Mouse (Mus musculus) lung, embryonic 16.5 days (tissue): ENCODE measurements at regions not wholly inside any gene's neighbourhood (a gene's known extent, or its start where the extent isn't known, plus 50 kb on each side); places are given as distances from the start of the nearest gene placed in this dataset.

ENCODE experiments used
- ATAC-seq: fragments of 200-750 bp; cut with Nextera tagmentation; 2 replicates; pipeline ENCODE4 v1.8.0; 2017; ENCODE audit warnings: low read depth, mild to moderate bottlenecking, moderate library complexity
- H3K27ac ChIP-seq: fragments of 300-500 bp; sonication (generic); 2 replicates; pipeline ENCODE4 v1.5.1; 2014; ENCODE audit warnings: mild to moderate bottlenecking, control low read depth, low read length
- H3K27me3 ChIP-seq: fragments of 300-500 bp; sonication (generic); 2 replicates; pipeline ENCODE4 v1.6.1; 2014; ENCODE audit warnings: low read depth, low read length, mixed read lengths; ENCODE audit not compliant: control insufficient read depth, insufficient read depth
- H3K36me3 ChIP-seq: fragments of 300-500 bp; sonication (generic); 2 replicates; pipeline ENCODE4 v1.6.1; 2014; ENCODE audit warnings: low read length; ENCODE audit not compliant: control insufficient read depth, insufficient read depth
- H3K4me1 ChIP-seq: fragments of 300-500 bp; sonication (generic); replicated peaks from 2 replicates; pipeline ENCODE4 v1.6.1; 2014; ENCODE audit warnings: low read length, mixed read lengths; ENCODE audit not compliant: control insufficient read depth, insufficient read depth
- H3K4me2 ChIP-seq: fragments of 300-500 bp; sonication (generic); 2 replicates; pipeline ENCODE4 v1.6.1; 2014; ENCODE audit warnings: low read depth, low read length, control low read depth
- H3K4me3 ChIP-seq: fragments of 300-500 bp; sonication (generic); 2 replicates; pipeline ENCODE4 v1.5.1; 2014; ENCODE audit warnings: mild to moderate bottlenecking, low read length, control low read depth
- H3K9ac ChIP-seq: fragments of 300-500 bp; sonication (generic); 2 replicates; pipeline ENCODE4 v1.6.1; 2014; ENCODE audit warnings: low read length, control low read depth
- H3K9me3 ChIP-seq: fragments of 300-500 bp; sonication (generic); 2 replicates; pipeline ENCODE4 v1.6.1; 2016; ENCODE audit warnings: low read length; ENCODE audit not compliant: control insufficient read depth
- WGBS: fragments of 180-500 bp; shearing (Covaris S2); extraction: QIAGEN DNeasy Blood & Tissue Kit; methylation state at CpG from one replicate; pipeline ENCODE4 v1.1.7; 2014; 5-methylcytosine and 5-hydroxymethylcytosine counted together

DNA sequence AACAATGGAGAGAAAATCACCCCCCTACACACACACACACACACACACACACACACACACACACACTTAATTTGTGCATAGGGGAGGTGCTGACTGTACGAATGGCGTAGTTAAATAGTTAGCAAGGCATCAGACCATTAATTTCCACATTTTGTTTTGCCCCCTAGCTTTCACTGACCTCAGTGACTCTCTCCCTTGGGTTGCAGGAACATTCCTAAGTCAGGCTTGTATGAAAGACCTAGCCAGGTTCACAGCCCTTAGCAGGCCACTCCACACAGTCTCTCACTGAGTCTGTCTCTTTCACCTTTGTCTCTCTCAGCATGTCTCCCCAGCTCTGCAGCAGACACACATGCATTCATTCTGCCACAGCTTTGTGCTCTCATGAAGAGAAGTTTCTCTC lies 101.6 kb upstream of the Bank1 start:
- WGBS, result 87% methylated on average over 2 of the region's 2 CpGs
- no peaks in the 10 kb centered on the region for H3K27me3 ChIP-seq
- ATAC-seq, result no peak
- H3K4me3 ChIP-seq, result no peak overlapping the region
- H3K4me1 ChIP-seq, result no peaks in the 10 kb centered on the region
- H3K27ac ChIP-seq, result no peak overlapping the region
- no peak overlapping the region for H3K4me2 ChIP-seq
- no peaks in the 10 kb centered on the region for H3K36me3 ChIP-seq
- no peak overlapping the region for H3K9ac ChIP-seq
- no peaks in the 10 kb centered on the region for H3K9me3 ChIP-seq

DNA sequence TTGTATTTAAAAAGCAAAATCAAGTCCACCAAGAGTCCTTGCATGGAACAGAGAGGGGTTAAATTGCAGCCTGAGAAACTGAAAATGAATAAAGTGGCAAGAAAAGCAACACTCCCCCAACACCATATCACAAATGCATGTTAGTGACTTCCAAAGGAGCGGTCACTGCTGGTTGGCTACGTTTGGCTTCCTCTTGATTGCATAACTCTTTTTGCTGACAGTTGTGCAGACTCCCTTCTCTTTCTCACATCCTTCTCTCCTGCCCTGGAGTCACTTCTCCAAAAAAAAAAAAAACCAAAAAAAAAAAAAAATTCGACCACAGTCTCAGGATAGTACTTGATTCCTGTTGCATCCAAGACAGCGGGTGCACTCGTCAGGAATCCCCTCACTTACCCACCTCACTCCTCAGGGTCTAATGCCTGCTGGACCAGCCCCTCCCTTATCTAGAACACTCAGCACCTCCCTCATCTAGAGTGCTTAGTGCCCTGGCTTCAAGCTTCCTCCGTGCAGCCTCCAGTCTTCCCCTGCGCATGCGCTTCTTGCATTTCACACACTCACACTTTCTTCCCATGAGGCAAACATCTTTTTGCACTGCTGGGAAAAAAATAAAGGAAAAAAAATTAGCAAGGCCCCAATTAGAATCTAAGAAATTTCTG lies 100.8 kb upstream of the Bank1 start:
- WGBS, result 40% methylated on average over 8 of the region's 8 CpGs
- Histone ChIP-seq H3K4me1 (no peaks in the 10 kb centered on the region), H3K27ac (no peak overlapping the region), H3K4me2 (no peak overlapping the region), H3K36me3 (no peaks in the 10 kb centered on the region), H3K9me3 (no peaks in the 10 kb centered on the region), H3K27me3 (no peaks in the 10 kb centered on the region), H3K9ac (no peak overlapping the region), H3K4me3 (no peak overlapping the region)
- ATAC-seq, result peak; percentile 71

DNA sequence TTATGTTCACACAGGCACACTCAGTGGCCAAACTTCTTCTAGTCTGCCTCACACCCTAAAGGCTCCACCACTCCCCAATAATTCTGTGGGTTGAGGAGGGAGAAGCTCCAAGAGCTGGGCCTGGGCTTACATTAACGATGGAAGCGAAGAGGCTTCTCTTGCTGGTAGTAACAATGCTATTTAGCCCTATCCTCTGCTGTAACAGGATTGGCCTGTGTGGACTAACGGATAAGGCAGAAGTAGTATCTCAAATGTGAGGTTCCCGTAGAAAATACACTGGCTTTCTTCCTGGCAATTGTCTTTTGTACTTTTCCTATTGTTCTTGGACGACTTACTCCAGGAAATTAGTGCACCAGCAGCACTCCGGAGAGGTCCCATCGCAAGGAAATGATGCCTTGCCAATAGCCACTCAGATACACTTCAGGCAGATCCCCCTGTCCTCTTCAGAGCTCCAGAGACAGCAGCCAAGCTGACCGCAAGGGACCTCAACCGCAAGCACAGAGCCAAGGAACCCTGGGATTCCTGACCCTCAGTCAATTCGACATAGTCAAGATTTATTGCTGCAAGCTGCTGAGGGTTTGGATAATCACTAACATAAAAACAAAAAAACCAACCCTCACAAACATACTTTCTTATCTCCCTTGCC lies 96.2 kb upstream of the Bank1 start:
- H3K4me1 ChIP-seq, result no peaks in the 10 kb centered on the region
- WGBS, result 75% methylated on average over 10 of the region's 10 CpGs
- H3K9me3 ChIP-seq, result no peaks in the 10 kb centered on the region
- H3K27ac ChIP-seq, result no peak overlapping the region
- no peaks in the 10 kb centered on the region for H3K36me3 ChIP-seq
- H3K9ac ChIP-seq, result no peak overlapping the region
- H3K27me3 ChIP-seq, result no peaks in the 10 kb centered on the region
- no peak overlapping the region for H3K4me3 ChIP-seq
- ATAC-seq, result no peak
- no peak overlapping the region for H3K4me2 ChIP-seq

DNA sequence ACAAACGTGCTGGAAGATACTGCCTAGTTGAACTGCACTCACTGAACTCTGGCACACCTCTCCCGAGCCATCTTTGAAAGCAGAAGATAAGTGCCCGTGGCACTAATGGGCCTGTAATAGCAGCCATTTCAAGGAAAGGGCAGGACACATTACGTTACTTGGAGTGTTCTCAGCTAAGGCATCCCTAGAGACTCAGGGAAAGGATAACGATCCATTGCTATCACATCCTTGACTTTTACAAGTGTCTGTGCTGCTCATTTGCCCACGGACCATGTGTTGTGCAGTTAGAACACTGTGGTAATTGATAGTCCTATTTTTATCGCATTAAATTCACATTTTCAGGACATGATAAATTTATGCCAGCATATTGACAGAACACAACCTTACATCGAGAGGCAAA lies 79.7 kb upstream of the Bank1 start:
- Histone ChIP-seq H3K4me3 (no peak overlapping the region), H3K9me3 (no peaks in the 10 kb centered on the region), H3K27me3 (no peaks in the 10 kb centered on the region), H3K4me2 (no peak overlapping the region), H3K4me1 (no peaks in the 10 kb centered on the region), H3K9ac (no peak overlapping the region), H3K36me3 (no peaks in the 10 kb centered on the region), H3K27ac (no peak overlapping the region)
- no peak for ATAC-seq
- WGBS, result 68% methylated on average over 8 of the region's 8 CpGs

DNA sequence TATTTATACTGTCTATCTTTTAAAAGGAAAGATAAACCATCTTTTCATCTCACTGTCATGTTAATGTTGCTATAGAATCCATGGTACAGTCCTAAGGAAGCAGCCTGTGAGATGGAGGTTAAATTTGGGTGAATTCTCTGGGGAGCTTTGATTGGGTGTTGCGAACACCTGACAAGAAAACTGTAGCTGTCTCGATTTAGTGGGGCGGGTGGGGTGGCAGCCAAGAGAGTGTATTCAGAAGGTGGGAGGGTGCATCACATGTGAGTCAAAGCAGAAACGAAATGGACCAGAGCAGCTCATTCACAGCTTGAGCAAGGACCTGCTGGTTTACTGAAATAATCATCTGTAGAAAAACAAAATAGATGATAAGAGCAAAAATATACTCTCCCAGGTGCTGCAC lies 57.4 kb upstream of the Bank1 start:
- no peak overlapping the region for H3K27ac ChIP-seq
- no peaks in the 10 kb centered on the region for H3K36me3 ChIP-seq
- H3K4me2 ChIP-seq, result no peak overlapping the region
- 50% methylated on average over 4 of the region's 4 CpGs for WGBS
- no peaks in the 10 kb centered on the region for H3K9me3 ChIP-seq
- H3K9ac ChIP-seq, result no peak overlapping the region
- no peaks in the 10 kb centered on the region for H3K4me1 ChIP-seq
- H3K4me3 ChIP-seq, result no peak overlapping the region
- H3K27me3 ChIP-seq, result no peaks in the 10 kb centered on the region
- no peak for ATAC-seq

DNA sequence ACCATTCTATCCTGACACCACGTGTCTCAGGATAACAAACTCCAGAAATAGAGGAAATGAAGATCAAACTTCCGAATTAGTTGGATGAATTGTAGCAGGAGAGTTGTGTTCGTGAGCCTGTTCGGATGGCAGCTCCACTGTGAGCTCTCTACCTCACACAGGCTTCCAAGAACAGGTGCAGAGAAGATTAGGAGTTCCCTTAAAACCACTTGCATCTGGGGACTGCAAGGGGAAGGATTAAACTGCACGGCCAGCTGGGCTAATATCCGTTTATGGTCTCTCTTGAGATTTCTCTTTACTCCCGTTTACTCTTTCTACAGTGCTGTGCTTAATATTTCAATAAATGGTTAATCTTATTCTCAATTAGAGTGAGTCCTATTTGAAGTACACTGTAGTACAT lies 54.8 kb upstream of the Bank1 start:
- Histone ChIP-seq H3K27ac (no peak overlapping the region), H3K4me1 (no peaks in the 10 kb centered on the region), H3K9ac (no peak overlapping the region), H3K9me3 (no peaks in the 10 kb centered on the region), H3K27me3 (no peaks in the 10 kb centered on the region), H3K4me3 (no peak overlapping the region), H3K4me2 (no peak overlapping the region), H3K36me3 (no peaks in the 10 kb centered on the region)
- 56% methylated on average over 7 of the region's 7 CpGs for WGBS
- no peak for ATAC-seq

DNA sequence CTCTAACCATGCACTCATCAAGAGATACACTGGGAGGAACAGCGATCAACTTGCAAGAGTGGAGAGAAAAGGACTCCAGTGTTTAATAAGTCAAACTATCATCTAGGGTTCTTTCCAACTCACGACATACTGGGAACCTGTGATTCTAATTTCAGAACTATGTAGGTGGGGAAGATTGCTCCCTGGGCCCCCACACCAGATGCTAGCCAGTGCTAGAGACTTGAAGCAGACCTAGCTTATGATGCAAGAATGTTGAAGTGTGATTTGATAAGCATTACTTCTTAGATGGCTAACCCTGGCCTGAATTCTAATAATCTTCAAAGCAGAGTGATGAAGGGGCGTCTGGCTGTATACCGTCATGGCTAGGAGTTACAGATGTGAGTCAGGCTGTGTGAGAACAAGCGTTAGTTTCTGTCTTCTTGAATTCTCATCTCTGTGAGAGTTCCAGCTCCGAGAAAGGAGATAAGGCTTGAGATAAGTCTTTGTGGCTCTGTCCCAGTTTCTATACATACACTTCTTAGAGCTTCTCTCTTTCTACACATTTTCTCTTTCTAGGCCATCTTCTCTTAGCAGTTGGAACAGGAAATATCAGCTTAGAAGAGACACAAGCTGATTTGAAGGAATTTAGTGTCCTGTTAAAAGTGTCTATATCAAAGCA lies 54.0 kb upstream of the Bank1 start:
- H3K27me3 ChIP-seq, result no peaks in the 10 kb centered on the region
- no peak overlapping the region for H3K4me2 ChIP-seq
- H3K27ac ChIP-seq, result no peak overlapping the region
- no peaks in the 10 kb centered on the region for H3K4me1 ChIP-seq
- H3K4me3 ChIP-seq, result no peak overlapping the region
- no peak overlapping the region for H3K9ac ChIP-seq
- no peaks in the 10 kb centered on the region for H3K36me3 ChIP-seq
- no peak for ATAC-seq
- 49% methylated on average over 6 of the region's 6 CpGs for WGBS
- no peaks in the 10 kb centered on the region for H3K9me3 ChIP-seq

DNA sequence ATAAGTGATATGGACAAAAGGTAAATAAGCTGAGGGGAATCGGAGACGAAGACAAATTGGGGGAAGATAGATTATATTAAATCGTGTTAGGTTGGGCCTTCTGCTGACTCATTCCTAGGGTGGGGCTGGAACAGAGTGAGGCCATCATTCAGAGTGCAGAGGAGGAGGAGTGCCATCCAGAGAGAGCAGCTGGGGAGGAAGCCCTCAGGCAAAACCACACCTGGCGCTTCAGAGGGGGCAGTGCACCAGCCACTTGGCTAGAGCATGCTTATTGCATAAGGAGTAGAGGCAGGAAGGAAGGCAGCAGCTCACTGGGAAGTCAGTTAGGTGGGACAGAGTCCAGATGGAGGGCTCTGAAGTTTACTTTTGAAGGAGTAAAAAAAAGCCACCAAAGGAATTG lies 51.0 kb upstream of the Bank1 start:
- Histone ChIP-seq H3K4me3 (no peak overlapping the region), H3K9me3 (no peaks in the 10 kb centered on the region), H3K4me2 (no peak overlapping the region), H3K27me3 (no peaks in the 10 kb centered on the region), H3K36me3 (no peaks in the 10 kb centered on the region), H3K27ac (no peak overlapping the region), H3K4me1 (no peaks in the 10 kb centered on the region), H3K9ac (no peak overlapping the region)
- no peak for ATAC-seq
- 61% methylated on average over 4 of the region's 4 CpGs for WGBS
